Mouse (Mus musculus) forebrain, embryonic 12.5 days (tissue): Measurements from ENCODE around the gene Nol9. TPM values are rescaled to one million over a fixed set of nuclear protein-coding genes. Genes with fewer than 3 reads are reported as not detected.

Source experiments
- ATAC-seq: fragments of 200-750 bp; cut with Nextera tagmentation; 2 replicates; pipeline ENCODE4 v1.8.0; 2017; ENCODE audit warnings: moderate TSS enrichment; ENCODE audit not compliant: low FRiP score
- H3K27ac ChIP-seq: fragments of 300-500 bp; sonication (generic); 2 replicates; pipeline ENCODE4 v1.5.1; 2016; ENCODE audit warnings: mild to moderate bottlenecking
- H3K27me3 ChIP-seq: fragments of 300-500 bp; sonication (generic); 2 replicates; pipeline ENCODE4 v1.6.1; 2016; ENCODE audit warnings: mild to moderate bottlenecking
- H3K36me3 ChIP-seq: fragments of 300-500 bp; sonication (generic); replicated peaks from 2 replicates; pipeline ENCODE4 v1.6.1; 2016; ENCODE audit warnings: mild to moderate bottlenecking
- H3K4me1 ChIP-seq: fragments of 300-500 bp; sonication (generic); 2 replicates; pipeline ENCODE4 v1.6.1; 2016
- H3K4me2 ChIP-seq: fragments of 300-500 bp; sonication (generic); 2 replicates; pipeline ENCODE4 v1.6.1; 2016; ENCODE audit warnings: mild to moderate bottlenecking, moderate library complexity
- H3K4me3 ChIP-seq: fragments of 300-500 bp; sonication (generic); replicated peaks from 2 replicates; pipeline ENCODE4 v1.5.1; 2016; ENCODE audit warnings: mild to moderate bottlenecking
- H3K9ac ChIP-seq: fragments of 300-500 bp; sonication (generic); 2 replicates; pipeline ENCODE4 v1.6.1; 2016; ENCODE audit warnings: mild to moderate bottlenecking
- H3K9me3 ChIP-seq: fragments of 300-500 bp; sonication (generic); 2 replicates; pipeline ENCODE4 v1.6.1; 2016
- WGBS: fragments of 180-500 bp; shearing (Covaris S2); methylation state at CpG from one replicate; pipeline ENCODE4 v1.1.7; 2016; 5-methylcytosine and 5-hydroxymethylcytosine counted together
- polyA plus RNA-seq: library from polyadenylated mRNA; unstranded; fragments of >200 nt; fragmentation: Nextera tagmentation; extraction: Ambion mirVana; gene quantifications from 2 replicates; pipeline ENCODE4 v1.2.1, GENCODE M21; 2016

Gene Nol9
- 33.3 and 34.1 TPM in 2 replicates for polyA plus RNA-seq

GRCm38 (mm10) chr4:152038985-152039830 is at the start of gene Nol9:
Gene Nol9, plus strand, starts transcription at chr4:152039321.
- Histone ChIP-seq H3K27me3 (peaks cover 8% of the 10 kb centered on the region; the same call in 1 of the 2 replicates), H3K4me3 (peak within 1 kb of the TSS; percentile 100), H3K36me3 (peaks cover 33% of the 10 kb centered on the region), H3K9ac (peak within 1 kb of the TSS; percentile 95), H3K27ac (0 out of 2 replicates have a peak within 1 kb of the TSS, but pooled peaks have one; percentile 25), H3K9me3 (no peaks in the 10 kb centered on the region), H3K4me2 (peak within 1 kb of the TSS; percentile 89), H3K4me1 (peaks cover 17% of the 10 kb centered on the region)
- WGBS, result under 1% methylated on average over 81 of the region's 86 CpGs
- ATAC-seq, result peak; percentile 93

GRCm38 (mm10) chr4:151992091-151992490 is 47.0 kb upstream of the Nol9 start:
- no peak overlapping the region for H3K27ac ChIP-seq
- no peak for ATAC-seq
- H3K4me1 ChIP-seq, result peaks cover 32% of the 10 kb centered on the region
- 90% methylated on average over 9 of the region's 9 CpGs for WGBS
- H3K9me3 ChIP-seq, result no peaks in the 10 kb centered on the region
- no peak overlapping the region for H3K9ac ChIP-seq
- peaks cover 27% of the 10 kb centered on the region for H3K36me3 ChIP-seq
- no peak overlapping the region for H3K4me2 ChIP-seq
- H3K27me3 ChIP-seq, result 0 out of 2 replicates have a peak, but pooled peaks cover 4% of the 10 kb centered on the region
- H3K4me3 ChIP-seq, result no peak overlapping the region

- Histone ChIP-seq H3K9me3 (no peaks in the 10 kb centered on the region), H3K27ac (no peak overlapping the region), H3K27me3 (0 out of 2 replicates have a peak, but pooled peaks cover 4% of the 10 kb centered on the region), H3K4me3 (no peak overlapping the region), H3K9ac (no peak overlapping the region), H3K4me2 (no peak overlapping the region), H3K36me3 (peaks cover 27% of the 10 kb centered on the region), H3K4me1 (peaks cover 28% of the 10 kb centered on the region)
- 81% methylated on average over 6 of the region's 6 CpGs for WGBS
- ATAC-seq, result no peak
These were observed 46.1 kb upstream of the Nol9 start for GRCm38 (mm10) chr4:151993035-151993434.

GRCm38 (mm10) chr4:151994228-151995171 is 44.6 kb upstream of the Nol9 start:
- Histone ChIP-seq H3K9ac (peak overlapping the region; percentile 87), H3K4me2 (peak overlapping the region; percentile 80), H3K27me3 (0 out of 2 replicates have a peak, but pooled peaks cover 4% of the 10 kb centered on the region), H3K4me1 (peaks cover 21% of the 10 kb centered on the region), H3K27ac (peak overlapping the region; percentile 75), H3K9me3 (no peaks in the 10 kb centered on the region), H3K4me3 (peak overlapping the region; percentile 98), H3K36me3 (peaks cover 27% of the 10 kb centered on the region)
- WGBS, result 1% methylated on average over 61 of the region's 61 CpGs
- ATAC-seq, result peak; percentile 5; the same call in 1 of the 2 replicates

- Histone ChIP-seq H3K9me3 (no peaks in the 10 kb centered on the region), H3K36me3 (peaks cover 23% of the 10 kb centered on the region), H3K27me3 (0 out of 2 replicates have a peak, but pooled peaks cover 4% of the 10 kb centered on the region), H3K4me1 (peaks cover 21% of the 10 kb centered on the region), H3K4me3 (peak overlapping the region; percentile 98), H3K27ac (peak overlapping the region; percentile 75), H3K9ac (peak overlapping the region; percentile 87), H3K4me2 (peak overlapping the region; percentile 80)
- peak; percentile 69 for ATAC-seq
- under 1% methylated on average over 69 of the region's 111 CpGs for WGBS
These were observed 43.5 kb upstream of the Nol9 start for GRCm38 (mm10) chr4:151995371-151996172.

- WGBS, result under 1% methylated on average over 84 of the region's 94 CpGs
- H3K9ac ChIP-seq, result peak within 1 kb of the TSS; percentile 87
These were observed 42.8 kb upstream of the Nol9 start, which contains the start of gene Phf13 for GRCm38 (mm10) chr4:151996173-151996950. Gene Phf13, minus strand, starts transcription at chr4:151996258.

GRCm38 (mm10) chr4:151996951-151997222 is 42.2 kb upstream of the Nol9 start:
- peak overlapping the region; percentile 85 for H3K27ac ChIP-seq
- H3K9ac ChIP-seq, result peak overlapping the region; percentile 77
- 6% methylated on average over 13 of the region's 13 CpGs for WGBS
- H3K4me1 ChIP-seq, result peaks cover 21% of the 10 kb centered on the region
- 0 out of 2 replicates have a peak, but pooled peaks cover 4% of the 10 kb centered on the region for H3K27me3 ChIP-seq
- ATAC-seq, result no peak
- no peaks in the 10 kb centered on the region for H3K9me3 ChIP-seq
- peaks cover 10% of the 10 kb centered on the region for H3K36me3 ChIP-seq
- peak overlapping the region; percentile 80 for H3K4me2 ChIP-seq
- H3K4me3 ChIP-seq, result peak overlapping the region; percentile 98

More at GRCm38 (mm10) chr4:151996173-151996950, 42.8 kb upstream of the Nol9 start, which contains the start of gene Phf13:
- Histone ChIP-seq H3K27ac (peak within 1 kb of the TSS; percentile 85), H3K36me3 (peaks cover 15% of the 10 kb centered on the region), H3K4me1 (peaks cover 21% of the 10 kb centered on the region), H3K4me2 (peak within 1 kb of the TSS; percentile 80), H3K27me3 (0 out of 2 replicates have a peak, but pooled peaks cover 4% of the 10 kb centered on the region), H3K4me3 (peak within 1 kb of the TSS; percentile 98), H3K9me3 (no peaks in the 10 kb centered on the region)
- ATAC-seq, result peak; percentile 97

- 71% methylated on average over 3 of the region's 3 CpGs for WGBS
- H3K4me2 ChIP-seq, result peak overlapping the region; percentile 80; the same call in 1 of the 2 replicates
These were observed 41.4 kb upstream of the Nol9 start for GRCm38 (mm10) chr4:151997701-151998100.

GRCm38 (mm10) chr4:151999481-151999880 is 39.6 kb upstream of the Nol9 start:
- Histone ChIP-seq H3K36me3 (no peaks in the 10 kb centered on the region), H3K4me3 (no peak overlapping the region), H3K9me3 (no peaks in the 10 kb centered on the region), H3K4me2 (no peak overlapping the region), H3K9ac (no peak overlapping the region), H3K4me1 (peaks cover 7% of the 10 kb centered on the region), H3K27ac (no peak overlapping the region), H3K27me3 (no peaks in the 10 kb centered on the region)
- WGBS, result 69% methylated on average over 3 of the region's 3 CpGs
- no peak for ATAC-seq

More at GRCm38 (mm10) chr4:151997701-151998100, 41.4 kb upstream of the Nol9 start:
- H3K9ac ChIP-seq, result no peak overlapping the region
- no peak for ATAC-seq
- peaks cover 2% of the 10 kb centered on the region; the same call in 1 of the 2 replicates for H3K36me3 ChIP-seq
- H3K27me3 ChIP-seq, result 0 out of 2 replicates have a peak, but pooled peaks cover 4% of the 10 kb centered on the region
- peaks cover 21% of the 10 kb centered on the region for H3K4me1 ChIP-seq
- H3K4me3 ChIP-seq, result peak overlapping the region; percentile 98; the same call in 1 of the 2 replicates
- H3K27ac ChIP-seq, result no peak overlapping the region
- H3K9me3 ChIP-seq, result no peaks in the 10 kb centered on the region

GRCm38 (mm10) chr4:152000906-152001305 is 38.2 kb upstream of the Nol9 start:
- peaks cover 5% of the 10 kb centered on the region for H3K4me1 ChIP-seq
- WGBS, result 64% methylated on average over 4 of the region's 4 CpGs
- H3K36me3 ChIP-seq, result no peaks in the 10 kb centered on the region
- H3K4me2 ChIP-seq, result no peak overlapping the region
- H3K27me3 ChIP-seq, result no peaks in the 10 kb centered on the region
- no peak for ATAC-seq
- H3K27ac ChIP-seq, result no peak overlapping the region
- H3K4me3 ChIP-seq, result no peak overlapping the region
- H3K9ac ChIP-seq, result no peak overlapping the region
- no peaks in the 10 kb centered on the region for H3K9me3 ChIP-seq
